Mouse (Mus musculus) heart, postnatal 0 days (tissue): ENCODE measurements around the gene Dok4.

Experiments
- CTCF ChIP-seq: IDR thresholded peaks from 2 replicates; pipeline ENCODE4 v1.5.1; 2016; ENCODE audit warnings: antibody characterized with exemption, control low read depth, low read depth
- EP300 ChIP-seq: IDR thresholded peaks from 2 replicates; pipeline ENCODE4 v1.6.1; 2016; ENCODE audit warnings: antibody characterized with exemption, low read depth

DNA sequence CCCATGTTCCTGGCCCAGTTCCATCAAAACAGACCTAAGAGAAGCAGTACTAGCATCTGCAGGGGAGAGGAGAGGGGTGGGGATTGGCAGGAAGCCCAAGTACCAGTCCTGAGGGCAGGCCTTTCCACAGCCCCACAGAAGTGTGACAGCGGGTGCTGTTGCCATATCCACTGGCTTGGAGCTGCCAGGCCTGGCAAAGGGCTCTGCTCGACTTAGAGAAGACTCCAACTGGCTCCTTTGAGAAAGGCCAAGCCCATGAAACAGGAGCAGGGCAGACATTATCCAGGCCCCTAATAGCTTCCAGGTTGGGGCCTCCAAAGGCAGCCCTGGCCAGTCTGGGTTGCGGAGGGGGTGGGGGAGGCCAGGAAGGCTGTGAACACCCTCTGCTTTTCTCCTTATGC lies 38.6 kb upstream of the Dok4 start:
- TF ChIP-seq CTCF (no peak), EP300 (no peak)
